Mouse (Mus musculus): ENCODE data around the gene Sbk3.
"Not testable (repeated sequence)": the region's sequence is repeated elsewhere in the genome, so short reads cannot be mapped to it uniquely, and the experiment has no call there.

The Sbk3 gene

DNA sequence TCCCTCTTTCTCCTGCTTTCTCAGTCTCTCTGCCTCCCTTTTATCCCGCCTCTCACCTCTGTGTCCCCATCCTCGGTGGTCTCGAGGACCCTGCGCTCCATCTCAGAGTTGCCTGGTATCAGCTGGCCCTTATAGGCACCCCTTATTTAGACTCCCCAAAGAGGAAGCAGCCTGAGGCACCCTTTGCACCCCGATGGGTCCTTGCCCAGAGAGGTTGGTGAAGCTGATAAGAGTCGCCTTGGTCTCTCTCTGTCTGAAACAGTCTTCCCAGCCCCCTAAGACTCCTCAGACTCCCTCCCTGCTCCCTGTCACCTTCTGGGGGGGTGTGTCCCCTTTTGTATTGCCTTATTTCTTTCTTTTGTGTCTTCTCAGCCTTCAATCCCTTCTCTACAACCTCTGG lies at the start of gene Sbk3:
TSS of gene Sbk3 (minus strand) at position 101 of the 400 bp plus-strand sequence.
- no peak for DNase-seq (ENCODE audit: low spot score)

DNA sequence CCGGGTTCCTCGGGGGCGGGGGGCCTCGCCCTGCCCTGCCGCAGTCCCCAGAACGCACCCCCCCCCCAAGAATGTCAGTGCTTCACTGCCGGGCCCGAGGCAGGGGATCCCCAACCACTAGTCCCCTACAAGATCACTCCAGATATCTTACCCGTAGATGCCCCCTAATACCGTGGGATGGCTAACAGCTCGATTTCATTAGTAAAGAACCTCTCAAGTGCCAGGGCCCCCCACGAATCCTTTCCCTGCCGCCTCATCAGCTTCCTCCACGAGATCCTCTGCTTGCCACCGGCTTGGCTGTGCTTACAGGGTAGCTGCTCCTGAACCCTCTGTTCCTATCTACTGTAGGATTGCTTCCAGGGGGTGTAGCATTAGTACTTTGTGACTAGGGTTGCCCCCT lies 49.7 kb upstream of the Sbk3 start:
- peak; percentile 25 for DNase-seq (ENCODE audit: low spot score)

DNA sequence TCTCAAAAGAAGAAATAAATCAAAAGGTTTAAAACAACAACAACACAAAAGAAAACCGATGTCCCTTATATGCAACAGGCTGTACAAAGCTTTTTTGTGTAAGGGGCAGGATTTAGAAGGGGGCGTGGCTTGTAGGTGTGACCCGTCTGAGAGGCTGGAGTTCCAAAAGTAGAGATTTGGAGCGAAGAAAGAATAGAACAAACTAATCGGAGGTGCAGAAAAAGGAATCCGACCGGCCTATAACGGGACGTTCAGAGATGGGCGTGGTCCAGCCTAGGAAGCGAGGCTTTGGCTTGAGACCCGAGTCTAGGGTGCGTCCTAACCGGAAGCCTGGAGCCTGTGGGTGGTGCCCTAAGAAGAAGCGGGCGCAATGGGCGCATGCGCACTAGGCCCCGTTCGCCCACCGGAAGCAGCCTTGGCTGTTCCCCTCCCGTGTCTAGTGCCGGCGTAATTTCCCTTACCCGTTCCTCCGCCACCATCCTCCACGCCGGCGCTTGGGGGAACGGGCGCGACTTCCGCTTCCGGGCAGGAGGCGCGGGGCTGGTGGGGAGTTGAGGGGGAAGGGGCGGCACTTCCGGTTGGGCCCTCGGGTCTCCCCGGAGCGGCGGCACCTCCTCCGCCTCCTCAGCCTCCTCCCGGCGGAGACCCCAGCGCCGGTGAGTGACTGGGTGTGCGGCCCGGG lies 49.2 kb upstream of the Sbk3 start, which contains the start of the genes Zfp865 and Ccdc106:
TSS of gene Zfp865 (plus strand) at position 377 of the 682 bp plus-strand sequence.
TSS of gene Ccdc106 (plus strand) at position 554 of the 682 bp plus-strand sequence.
- DNase-seq (ENCODE audit: low spot score): peak; percentile 97

DNA sequence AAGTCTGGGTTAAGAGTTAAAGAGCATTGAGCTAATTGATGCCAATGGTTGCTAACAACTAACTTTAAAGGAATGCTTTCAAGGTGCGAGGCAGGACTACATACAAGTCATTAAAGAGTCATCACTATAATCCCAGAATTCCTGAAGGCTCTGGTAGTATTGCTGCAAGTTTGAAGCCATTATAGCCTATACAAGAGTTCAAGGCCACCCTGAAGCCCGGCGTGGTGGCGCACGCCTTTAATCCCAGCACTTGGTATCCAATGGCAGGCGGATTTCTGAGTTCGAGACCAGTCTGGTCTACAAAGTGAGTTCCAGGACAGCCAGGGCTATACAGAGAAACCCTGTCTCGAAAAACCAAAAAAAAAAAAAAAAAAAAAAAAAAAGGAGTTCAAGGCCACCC lies 48.6 kb upstream of the Sbk3 start:
- DNase-seq (ENCODE audit: low spot score): not testable (repeated sequence)

DNA sequence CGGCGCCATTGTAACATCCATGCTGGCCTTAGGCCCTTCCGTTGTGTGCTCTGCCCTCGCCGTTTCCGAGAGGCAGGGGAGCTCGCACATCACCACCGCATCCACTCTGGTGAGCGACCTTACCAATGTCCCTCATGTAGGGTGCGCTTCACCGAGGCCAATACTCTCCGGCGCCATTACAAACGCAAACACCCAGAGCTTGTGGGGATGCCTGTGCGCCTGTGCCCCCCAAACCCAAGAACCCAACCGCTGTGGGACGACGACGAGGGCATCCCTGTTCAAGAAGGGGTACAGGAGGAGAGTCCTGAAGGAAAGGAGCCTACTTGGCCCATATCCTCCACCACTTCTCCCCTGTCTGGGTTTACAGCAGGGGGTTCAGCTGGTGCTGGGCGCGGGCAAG lies 47.0 kb upstream of the Sbk3 start:
- no peak for DNase-seq (ENCODE audit: low spot score)

DNA sequence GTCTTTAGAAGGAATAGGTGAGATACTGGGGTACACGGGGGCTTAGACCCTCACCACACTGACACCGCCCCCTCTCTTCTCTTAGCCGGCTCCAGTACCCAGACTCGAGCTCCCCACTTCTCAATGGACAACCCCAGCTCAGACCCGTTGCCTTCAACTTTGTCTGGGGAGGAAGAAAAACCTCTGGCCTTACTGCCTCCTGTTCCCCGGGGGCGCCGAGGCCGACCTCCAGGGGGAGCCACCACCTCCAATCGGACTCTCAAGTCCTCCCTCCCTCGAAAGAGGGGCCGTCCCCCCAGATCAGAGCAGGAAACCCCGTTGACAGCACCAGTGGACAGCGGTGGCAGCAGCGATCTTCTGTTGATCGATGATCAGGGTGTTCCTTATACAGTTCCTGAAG lies 46.4 kb upstream of the Sbk3 start:
- DNase-seq (ENCODE audit: low spot score): no peak

DNA sequence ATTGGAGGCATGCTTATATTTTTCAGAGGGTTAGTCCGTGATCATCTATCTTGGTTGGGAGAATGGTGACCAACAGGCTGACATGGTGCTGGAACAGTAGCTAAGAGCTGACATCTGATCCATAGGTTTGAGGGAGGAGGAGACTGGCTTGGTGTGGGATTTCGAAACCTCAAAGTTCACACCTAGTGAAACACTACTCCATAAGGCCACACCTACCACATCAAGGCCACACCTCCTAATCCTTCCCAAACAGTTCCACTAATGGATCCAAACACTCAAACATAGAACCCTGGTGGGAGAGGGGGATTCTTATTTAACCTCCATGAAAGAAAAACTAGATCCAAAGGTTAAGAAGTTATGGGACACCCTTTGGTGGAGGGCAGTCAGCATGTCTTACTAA lies 46.0 kb upstream of the Sbk3 start:
- no peak for DNase-seq (ENCODE audit: low spot score)

DNA sequence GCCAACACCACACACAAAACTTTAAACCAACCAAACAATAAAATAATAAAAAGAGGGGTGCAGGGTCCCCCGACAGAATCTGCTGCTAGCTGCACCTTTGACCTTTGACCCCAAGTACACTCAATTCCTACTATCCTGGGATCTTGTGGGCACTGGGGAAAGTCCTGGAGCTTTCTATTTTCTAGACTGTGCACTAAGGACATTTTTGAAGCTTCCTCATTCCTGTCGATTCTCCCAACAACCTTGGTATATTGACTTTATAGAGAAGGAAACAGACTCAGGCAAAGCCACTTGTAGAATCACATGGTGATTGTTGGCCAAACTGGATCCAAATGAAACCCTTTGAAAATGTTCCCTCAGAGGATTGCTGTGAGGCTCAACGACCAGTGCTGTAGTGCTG lies 45.1 kb upstream of the Sbk3 start:
- peak; percentile 33 for DNase-seq (ENCODE audit: low spot score)

DNA sequence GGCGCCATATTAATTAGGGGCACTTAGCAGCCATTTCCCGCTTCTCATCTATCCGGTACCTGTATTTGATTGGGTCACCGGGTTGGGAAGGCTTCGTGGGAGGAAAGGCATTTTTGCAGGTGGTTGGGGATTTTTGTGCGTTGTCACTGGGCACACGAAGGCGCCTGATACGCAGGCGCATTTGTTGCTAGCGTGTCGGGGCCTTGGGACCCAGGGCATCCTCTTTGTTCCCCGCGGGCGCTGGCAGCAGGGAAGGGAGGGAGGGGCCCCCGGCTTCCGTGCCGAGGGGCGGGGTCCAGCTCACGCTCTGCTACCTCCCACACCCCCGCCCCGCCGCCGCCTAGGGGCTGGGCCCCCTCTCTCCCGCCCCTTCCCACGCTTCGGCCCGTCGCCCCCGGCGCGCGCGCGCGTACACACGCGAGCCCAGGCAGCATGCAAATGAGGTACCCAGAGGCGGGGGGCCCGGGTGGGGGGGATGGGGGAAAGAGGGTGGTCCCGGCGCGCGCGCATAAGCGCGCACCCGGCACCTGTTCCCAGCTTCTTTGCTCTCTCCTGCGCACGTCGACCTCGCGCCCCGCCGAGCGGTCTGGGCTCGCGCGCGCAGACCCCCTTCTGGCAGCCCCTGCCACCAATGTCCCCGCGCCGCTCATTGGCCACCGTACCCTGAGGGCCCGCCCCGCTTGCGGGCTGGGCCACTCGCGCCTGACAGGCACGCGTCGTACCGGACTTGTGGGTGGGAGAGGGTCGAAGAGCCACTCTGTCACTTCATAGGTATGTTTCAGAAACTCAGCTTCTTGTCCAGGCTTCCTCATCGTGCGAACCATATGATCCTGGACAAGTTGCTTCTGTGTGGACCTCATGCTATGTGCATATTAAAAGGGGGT lies 44.4 kb upstream of the Sbk3 start, which contains the start of gene Gm44973:
TSS of gene Gm44973 (plus strand) at position 379 of the 884 bp plus-strand sequence.
- peak; percentile 92 for DNase-seq (ENCODE audit: low spot score)

DNA sequence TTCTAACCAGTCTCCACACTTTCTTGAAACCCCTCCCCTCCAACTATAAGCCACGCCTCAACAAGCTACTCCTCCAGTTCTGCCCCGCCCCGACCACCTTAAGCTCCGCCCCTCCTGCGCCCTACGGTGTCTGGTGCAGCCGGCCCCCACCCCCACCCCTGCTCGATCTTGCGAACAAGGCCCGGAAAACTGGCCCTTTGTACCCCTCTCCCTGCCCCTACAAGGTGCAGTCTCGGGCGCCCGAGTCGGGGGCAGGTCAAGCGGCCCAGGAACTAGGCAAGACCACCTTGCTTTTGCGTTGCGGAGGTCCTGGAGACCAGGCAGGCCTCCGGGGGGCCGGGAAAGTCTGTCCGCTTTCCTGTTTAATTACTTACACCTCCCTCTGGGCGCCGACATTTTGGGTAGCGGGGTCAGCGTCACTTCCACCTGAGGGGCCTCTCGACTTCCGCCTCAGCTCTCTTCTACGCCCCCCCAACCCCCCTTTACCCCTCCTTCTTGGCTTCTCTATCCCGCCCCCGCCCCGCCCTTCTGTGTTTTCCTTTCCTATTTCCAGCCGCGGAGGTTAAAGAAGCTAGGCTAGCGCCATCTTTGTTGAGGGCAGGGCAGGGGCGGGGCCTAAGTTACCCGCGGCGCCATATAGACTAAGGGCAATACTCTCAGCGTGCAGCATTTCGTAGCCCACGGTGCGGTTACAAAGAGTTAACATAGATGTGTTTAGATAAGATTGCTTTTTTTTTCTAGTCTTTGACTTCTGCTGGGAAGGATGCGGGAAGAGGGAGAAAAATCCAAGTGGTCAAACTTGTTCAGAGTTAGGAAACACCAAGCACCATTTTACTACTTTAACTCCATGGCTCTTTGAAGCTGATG lies 43.5 kb upstream of the Sbk3 start, which contains the start of the genes Zfp524 and Fiz1:
TSS of gene Zfp524 (plus strand) at position 165 of the 867 bp plus-strand sequence.
TSS of gene Fiz1 (minus strand) at position 447 of the 867 bp plus-strand sequence.
- peak; percentile 96 for DNase-seq (ENCODE audit: low spot score)

DNA sequence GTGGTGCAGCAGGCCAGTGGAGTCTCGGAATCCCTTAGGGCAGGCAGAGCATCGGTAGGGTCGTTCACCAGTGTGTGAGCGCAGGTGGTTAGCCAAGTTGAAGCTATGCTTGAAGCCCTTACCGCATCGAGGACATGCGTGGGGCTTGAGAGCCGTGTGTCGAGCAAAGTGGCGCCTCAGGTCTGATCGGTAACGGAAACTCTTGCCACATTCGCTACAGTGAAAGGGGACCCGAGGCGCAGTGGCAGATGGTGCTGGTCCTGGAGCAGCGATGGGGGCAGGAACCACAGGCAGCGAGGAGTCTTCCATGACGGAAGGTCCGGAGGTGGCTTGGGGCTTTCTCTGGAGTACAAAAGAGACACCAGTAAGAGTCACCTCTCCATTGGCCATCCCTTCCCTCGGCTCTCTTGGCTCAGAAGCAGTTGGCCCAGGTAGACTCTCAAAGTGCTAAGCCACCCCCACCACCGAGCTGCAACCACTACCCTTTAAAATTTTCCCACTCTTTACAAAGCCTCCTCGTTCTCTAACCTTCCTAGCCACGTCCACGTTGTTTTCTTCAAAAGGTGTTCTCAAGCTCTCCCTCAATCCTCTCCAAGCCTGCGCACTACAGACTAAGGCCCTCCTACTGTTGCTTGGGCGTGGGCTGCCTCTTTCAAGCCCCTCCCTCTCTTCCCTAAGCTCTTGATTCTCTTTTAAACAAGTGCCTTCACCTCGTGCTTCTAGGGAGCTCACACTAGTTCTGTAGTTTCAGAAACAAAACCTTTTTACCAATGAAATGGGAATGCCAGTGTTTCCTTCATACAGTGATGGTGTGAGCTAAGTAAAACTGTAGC lies 41.9 kb upstream of the Sbk3 start:
- no peak for DNase-seq (ENCODE audit: low spot score)

DNA sequence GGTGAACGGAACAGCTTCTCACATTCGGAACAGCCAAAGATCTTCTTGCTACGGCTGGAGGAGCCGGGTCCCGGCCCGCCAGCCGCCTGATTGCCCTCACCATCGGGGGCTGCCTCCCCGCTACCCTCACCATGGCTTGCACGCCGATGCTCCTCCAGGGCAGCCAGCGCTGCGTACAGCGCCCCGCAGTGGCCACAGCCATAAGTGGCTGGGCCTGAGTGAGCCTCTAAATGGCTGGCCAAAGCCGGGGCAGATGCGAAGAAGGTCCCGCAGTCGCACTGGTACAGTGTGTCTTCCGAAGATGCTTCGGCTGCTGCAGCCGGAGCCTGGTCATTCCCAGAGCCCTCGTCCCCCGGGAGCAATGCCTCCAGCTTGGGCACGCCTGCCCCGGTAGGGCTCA lies 37.3 kb upstream of the Sbk3 start:
- DNase-seq (ENCODE audit: low spot score): no peak

DNA sequence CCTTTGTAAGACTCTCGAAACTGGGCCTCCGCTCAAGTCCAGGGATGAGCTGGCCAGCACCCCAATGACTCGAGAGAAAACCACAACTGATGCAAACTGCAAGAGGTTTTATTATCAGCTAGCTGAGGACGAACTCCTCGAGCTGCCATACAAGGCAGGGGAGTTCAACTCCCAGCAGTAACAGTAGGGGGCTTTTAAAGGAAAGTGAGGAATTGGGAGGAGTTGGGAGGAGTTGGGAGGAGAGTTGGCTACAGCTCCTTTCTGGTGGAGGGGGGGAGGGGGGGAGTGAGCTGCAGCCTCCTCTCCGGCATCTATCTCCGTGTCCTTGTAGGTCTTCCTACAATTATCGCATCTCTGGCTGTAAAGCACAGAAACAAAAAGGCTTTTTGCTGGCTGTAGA lies 31.9 kb upstream of the Sbk3 start:
- DNase-seq (ENCODE audit: low spot score): not testable (repeated sequence)

DNA sequence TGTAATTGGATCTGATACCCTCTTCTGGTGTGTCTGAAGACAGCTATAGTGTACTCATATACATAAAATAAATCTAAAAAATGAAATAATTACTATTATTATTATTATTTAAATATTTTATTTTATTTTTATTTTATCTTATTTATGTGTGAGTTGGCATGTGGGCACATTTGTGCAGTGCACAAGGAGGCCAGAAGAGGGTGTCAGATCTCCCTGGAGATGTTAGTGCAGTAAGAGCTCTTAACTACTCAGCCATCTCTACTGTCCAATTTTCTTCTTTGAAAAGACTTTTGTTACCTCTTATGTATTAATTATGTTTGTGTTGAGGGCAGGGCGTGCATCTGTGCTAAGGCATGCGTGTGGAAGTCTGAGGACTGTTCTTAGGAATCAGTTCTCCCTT lies 28.9 kb upstream of the Sbk3 start:
- DNase-seq (ENCODE audit: low spot score): peak; percentile 28

DNA sequence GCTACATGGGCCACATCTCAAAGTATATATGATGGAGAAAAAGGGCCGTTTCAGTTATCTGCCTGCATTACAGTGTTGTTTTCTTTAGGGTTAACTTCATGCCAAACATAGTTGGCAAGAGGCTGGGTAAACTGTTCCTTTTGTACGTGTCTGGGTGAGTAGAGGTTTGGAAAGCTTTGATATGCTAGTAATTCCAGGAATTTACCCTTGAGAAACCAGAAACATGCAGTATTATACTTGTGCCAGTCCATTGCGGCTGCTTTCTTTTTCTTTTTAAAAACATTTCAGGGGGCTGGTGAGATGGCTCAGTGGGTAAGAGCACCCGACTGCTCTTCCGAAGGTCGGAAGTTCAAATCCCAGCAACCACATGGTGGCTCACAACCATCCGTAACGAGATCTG lies 26.0 kb upstream of the Sbk3 start:
- no peak for DNase-seq (ENCODE audit: low spot score)

DNA sequence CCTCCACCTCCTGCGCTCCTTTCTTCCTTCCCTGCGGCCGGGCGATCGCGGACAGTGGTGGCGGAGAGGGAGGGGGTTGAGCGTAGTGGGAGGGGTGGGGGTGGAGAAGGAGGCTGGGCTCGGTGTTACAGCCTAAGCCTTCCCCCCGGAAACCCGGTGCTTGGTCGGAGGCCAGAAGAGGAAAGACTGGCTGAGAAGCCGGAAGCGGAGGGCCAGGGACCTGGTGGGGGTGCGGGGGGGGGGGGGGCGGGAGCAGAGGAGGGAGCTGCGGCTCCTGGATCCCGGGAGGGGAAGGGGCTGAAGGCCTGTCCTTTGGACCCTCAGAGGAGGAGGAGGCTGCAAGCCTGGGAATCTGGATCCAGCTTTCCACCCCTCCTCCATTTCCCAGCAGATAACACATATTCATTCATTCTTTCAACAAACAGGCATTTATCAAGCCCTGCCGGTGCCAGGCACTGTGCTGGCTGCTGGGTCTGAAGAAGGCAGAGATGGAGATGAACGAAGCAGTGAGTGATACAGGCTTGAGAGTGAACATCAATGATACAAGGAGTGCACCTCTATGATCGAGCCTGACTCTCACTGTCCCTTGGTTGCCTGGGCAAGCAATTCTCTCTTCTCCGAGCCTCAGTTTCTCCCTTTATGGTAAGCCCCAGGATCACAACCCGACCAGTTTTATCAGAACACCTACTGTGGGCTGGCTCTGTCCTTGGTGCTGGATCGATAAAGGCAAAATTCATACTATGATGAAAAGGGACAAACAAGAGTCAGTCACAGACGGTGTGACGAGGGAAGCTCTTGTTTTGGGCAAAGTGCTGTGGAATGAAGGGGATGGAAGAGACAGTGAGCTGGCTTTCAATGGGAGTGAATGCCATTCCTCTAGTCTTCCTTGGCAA lies 25.3 kb upstream of the Sbk3 start, which contains the start of gene Zfp579:
TSS of gene Zfp579 (minus strand) at position 156 of the 893 bp plus-strand sequence.
- DNase-seq (ENCODE audit: low spot score): peak; percentile 88

DNA sequence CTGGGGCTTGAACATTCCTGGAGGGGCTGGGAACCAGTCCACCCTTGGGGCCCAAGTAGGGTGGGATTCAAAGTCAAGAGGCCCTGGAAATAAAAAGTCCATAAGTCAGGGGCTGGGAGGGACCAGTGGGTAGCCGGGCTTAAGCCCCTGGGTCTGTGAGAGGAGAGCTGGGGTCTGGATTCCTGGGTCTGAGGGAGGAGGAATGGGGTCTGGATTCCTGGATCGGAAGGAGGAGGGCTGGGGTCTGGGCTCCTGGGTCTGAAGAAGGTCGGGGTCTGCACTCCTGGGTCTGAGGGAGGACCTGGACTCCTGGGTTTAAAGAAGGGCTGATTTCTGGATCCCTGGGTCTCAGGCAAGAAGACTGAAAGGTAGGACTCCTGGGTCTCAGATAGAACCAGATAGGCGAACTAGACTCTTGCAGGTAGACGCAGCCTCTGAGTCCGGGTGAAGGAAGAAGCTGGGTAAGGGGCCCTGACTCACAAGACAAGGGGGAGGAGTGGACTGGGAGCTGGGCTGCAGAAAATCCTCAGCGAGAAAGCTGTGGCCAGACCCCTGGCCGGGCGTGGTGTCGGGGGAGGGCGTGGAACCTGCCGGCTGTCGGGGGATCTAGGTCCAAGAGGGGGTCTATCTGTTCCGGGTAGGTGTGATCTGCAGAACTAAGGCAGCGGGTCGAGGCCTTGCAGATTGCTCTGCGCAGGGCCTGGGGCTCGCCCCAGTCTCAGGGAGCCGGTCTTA lies 24.5 kb upstream of the Sbk3 start:
- no peak for DNase-seq (ENCODE audit: low spot score)

DNA sequence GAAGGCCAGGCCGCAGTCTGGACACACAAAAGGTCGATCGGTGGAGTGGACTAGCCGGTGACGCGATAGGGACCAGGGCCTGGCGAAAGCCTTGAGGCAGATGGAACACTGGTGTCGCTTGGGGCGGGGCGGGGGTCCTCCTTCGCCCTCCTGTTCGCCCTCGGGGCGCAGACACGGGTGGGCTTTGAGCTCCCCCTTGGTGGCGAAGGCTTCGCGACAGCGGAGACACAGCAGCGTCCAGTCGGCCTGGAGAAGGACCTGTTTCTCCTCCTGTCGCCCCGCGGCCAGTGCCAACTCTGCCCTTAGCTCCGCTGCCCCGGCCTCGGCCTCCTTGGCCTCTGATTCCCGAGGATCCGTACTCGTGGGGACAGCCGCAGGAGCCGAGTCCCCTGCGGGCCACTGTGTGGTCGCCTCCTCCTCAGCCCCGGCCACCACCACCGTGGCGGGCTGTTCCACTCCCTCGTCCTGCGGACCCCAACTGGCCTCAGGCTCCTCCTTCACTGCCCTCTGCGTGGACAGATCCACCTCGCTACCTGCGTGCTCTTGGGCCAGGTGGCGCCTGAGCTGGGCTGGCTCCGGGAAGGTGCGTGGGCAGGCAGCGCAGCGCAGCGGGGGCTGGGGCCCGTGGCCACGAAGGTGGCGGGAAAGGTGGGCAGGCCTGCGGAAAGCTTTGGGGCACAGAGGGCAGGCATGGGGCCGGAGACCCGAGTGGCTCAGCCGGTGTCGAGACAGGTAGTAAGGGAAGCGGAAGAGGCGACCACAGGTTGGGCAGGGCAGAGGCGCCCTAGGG lies 23.2 kb upstream of the Sbk3 start:
- no peak for DNase-seq (ENCODE audit: low spot score)

Data from adipocyte (in vitro differentiated cells).